Mouse (Mus musculus) frontal cortex, postnatal 25 days (tissue): ENCODE measurements around the gene Gm13287.
"Not testable (repeated sequence)": the region's sequence is repeated elsewhere in the genome, so short reads cannot be mapped to it uniquely, and the experiment has no call there.

ENCODE experiments used
- DNase-seq, 2 experiments: peaks; one replicate each; pipeline ENCODE4 v3.0.0; 2022; ENCODE audit warnings: low spot score in 2 of 2

The Gm13287 gene

GRCm38 (mm10) chr4:88797097-88797496 lies 6.0 kb upstream of the Gm13287 start, which contains the start of gene Gm13279:
Gene Gm13279 (plus strand): TSS chr4:88797397.
- DNase-seq = not testable (repeated sequence)

DNA sequence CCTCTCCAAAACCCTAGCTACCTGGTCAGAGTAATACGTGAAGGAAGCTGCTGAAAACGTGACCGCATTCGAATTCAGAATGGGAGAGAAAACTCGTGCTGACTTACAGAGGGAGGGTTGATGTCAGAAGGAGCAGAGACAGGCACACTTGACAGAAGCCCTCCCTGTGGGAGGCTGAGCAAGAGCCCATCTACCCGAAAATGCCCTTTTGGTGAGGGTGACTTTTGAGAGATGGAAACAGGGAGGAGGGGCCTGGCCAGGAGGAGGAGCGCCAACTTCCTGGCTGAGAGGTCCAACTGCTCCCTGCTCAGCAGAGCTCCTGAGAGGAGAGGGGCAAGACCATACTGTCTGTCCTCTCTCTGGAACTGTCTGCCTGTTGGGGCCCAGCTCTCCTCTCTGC lies 3.7 kb upstream of the Gm13287 start, which contains the start of gene Gm13285:
TSS of gene Gm13285 (plus strand) at position 301 of the 400 bp plus-strand sequence.
- not testable (repeated sequence) for DNase-seq

DNA sequence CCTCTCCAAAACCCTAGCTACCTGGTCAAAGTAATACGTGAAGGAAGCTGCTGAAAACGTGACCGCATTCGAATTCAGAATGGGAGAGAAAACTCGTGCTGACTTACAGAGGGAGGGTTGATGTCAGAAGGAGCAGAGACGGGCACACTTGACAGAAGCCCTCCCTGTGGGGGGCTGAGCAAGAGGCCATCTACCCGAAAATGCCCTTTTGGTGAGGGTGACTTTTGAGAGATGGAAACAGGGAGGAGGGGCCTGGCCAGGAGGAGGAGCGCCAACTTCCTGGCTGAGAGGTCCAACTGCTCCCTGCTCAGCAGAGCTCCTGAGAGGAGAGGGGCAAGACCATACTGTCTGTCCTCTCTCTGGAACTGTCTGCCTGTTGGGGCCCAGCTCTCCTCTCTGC lies 2.2 kb downstream of the Gm13287 start, which contains the start of gene Gm13288:
TSS of gene Gm13288 (plus strand) at position 301 of the 400 bp plus-strand sequence.
- DNase-seq = not testable (repeated sequence)

- DNase-seq = not testable (repeated sequence)
Observed at GRCm38 (mm10) chr4:88805761-88806160, 2.7 kb downstream of the Gm13287 start.

- DNase-seq = no peak
Observed at GRCm38 (mm10) chr4:88815928-88816327, 12.9 kb downstream of the Gm13287 start, which contains the start of gene Ifna7. Gene Ifna7 (plus strand): TSS chr4:88816228.

DNA sequence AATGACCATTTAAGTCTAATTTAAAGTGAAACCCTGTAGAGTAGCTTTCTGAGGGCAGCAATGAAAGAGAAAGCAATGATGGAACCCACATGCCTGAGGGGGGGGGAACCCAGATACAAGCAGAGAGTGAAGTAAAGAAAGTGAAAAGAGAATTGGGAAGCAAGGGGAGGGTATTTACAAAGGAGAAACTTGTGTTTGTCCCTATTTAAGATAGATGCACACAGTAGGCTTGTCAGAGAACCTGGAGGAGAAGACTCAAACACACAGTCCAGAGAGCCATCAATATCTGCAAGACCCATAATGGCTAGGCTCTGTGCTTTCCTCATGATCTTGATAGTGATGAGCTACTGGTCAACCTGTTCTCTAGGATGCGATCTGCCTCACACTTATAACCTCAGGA lies 16.6 kb downstream of the Gm13287 start, which contains the start of gene Ifna11:
TSS of gene Ifna11 (plus strand) at position 301 of the 400 bp plus-strand sequence.
- no peak for DNase-seq

- no peak for DNase-seq
Observed at GRCm38 (mm10) chr4:88822995-88823394, 19.9 kb downstream of the Gm13287 start.

GRCm38 (mm10) chr4:88827116-88827515 lies 24.1 kb downstream of the Gm13287 start, which contains the start of gene Ifna6:
Gene Ifna6 (plus strand): TSS chr4:88827416.
- not testable (repeated sequence) for DNase-seq

GRCm38 (mm10) chr4:88830523-88830922 lies 27.5 kb downstream of the Gm13287 start:
- DNase-seq = peak in 1 of 2 experiments; percentile 14

GRCm38 (mm10) chr4:88835225-88835624 lies 32.2 kb downstream of the Gm13287 start, which contains the start of gene Ifna5:
Gene Ifna5 (plus strand): TSS chr4:88835525.
- DNase-seq = not testable (repeated sequence)

DNA sequence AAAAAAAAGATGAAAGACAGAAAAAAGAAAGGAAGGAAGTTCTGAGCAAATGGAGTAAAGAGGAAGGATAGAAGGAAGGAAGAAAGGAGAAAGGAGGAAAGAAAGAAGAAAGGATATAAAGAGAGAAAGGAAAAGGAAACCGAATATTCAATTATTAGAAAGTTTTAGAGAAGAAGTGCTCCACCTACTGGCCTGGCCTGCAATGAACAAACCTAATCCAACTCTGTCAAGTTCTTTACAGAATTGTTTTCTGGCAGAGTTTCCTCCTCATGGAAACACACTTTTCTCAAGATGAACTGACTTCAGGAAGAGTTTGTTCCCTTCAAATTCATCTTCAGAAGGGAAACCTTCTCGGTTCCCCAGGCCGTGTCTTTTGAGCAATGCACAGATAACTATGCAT lies 35.8 kb downstream of the Gm13287 start:
- no peak for DNase-seq

DNA sequence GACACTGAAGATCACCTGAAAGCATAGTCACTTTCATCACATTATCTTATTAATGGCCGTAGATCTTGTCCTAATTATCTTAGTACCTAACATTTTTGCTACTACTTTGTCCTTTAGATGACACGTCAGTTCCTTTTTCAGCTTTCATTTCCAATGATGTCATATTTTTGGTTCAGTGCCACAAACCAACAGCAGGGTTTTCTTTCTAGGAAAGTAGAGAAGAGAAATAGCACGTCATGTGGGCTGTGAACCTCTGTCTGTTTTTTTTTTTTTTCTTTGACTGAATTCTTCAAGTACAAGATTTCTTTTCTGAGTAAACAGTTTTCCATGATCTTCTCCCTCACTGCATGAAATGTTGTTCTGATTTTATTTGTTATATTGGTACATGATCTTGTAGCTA lies 37.0 kb downstream of the Gm13287 start:
- no peak for DNase-seq

DNA sequence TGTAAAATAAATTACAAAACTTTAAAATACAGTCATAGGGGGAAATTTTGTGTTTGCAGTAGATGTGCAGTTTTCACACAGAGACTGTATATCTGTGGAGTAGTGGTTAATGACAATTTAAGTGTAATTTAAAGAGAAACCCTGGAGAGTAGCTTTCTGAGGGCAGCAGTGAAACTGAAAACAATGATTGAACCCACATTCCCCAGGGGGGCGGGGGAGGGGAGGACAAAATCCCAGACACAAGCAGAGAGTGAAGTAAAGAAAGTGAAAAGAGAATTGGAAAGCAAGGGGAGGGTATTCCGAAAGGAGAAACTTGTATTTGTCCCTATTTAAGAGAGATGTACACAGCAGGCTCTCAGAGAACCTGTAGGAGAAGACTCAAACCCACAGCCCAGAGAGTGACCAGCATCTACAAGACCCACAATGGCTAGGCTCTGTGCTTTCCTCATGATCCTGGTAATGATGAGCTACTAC lies 38.4 kb downstream of the Gm13287 start, which contains the start of gene Ifna4:
TSS of gene Ifna4 (plus strand) at position 424 of the 474 bp plus-strand sequence.
- no peak for DNase-seq

GRCm38 (mm10) chr4:88845334-88845733 lies 42.3 kb downstream of the Gm13287 start:
- DNase-seq = no peak

- no peak for DNase-seq
Observed at GRCm38 (mm10) chr4:88849698-88850097, 46.6 kb downstream of the Gm13287 start, which contains the start of gene Ifna1. Gene Ifna1 (plus strand): TSS chr4:88850087.

GRCm38 (mm10) chr4:88851026-88851763 lies 48.1 kb downstream of the Gm13287 start:
- DNase-seq = no peak
